In genomic region chr12:13150751-13151150, GRCm38 (mm10) we compare ENCODE assay signal across 15 mouse cellular contexts.
DNase-seq lines count a peak whose midpoint lies in the region; ATAC-seq and TF ChIP-seq lines count a peak whose summit lies in the region.
"Had no signal": no experiment of that assay in that cellular context is flagged by ENCODE, and none has a peak within 500 bp of the region (broad histone marks: within the 10 kb centered on the region; RNA-seq: fewer than 3 reads in every experiment).

No protein-coding gene starts in this region.

- TF ChIP-seq POLR2A in kidney, adult 2 months (IDR thresholded peaks at IDR 0.05; ENCODE audit: low read depth, low read length) = no peak

- 31% methylated on average over 4 of the region's 4 CpGs for WGBS in kidney, adult 2 months
- WGBS in kidney, embryonic 15.5 days = 45% methylated on average over 4 of the region's 4 CpGs
- 28% methylated on average over 4 of the region's 4 CpGs for WGBS in lung, postnatal 0 days
- 70% methylated on average over 4 of the region's 4 CpGs for WGBS in hindbrain, embryonic 11.5 days

- no peaks in the 10 kb centered on the region for H3K9me3 ChIP-seq in kidney, embryonic 15.5 days (replicated peaks)
- no peaks in the 10 kb centered on the region for H3K9me3 ChIP-seq in lung, postnatal 0 days (ENCODE audit: low read length)
- H3K9me3 ChIP-seq in hindbrain, embryonic 11.5 days (ENCODE audit: control insufficient read depth, low read length) = no peaks in the 10 kb centered on the region
- H3K9me3 ChIP-seq: hindbrain, embryonic 15.5 days; liver, embryonic 12.5 days; neural tube, embryonic 13.5 days had no signal

- H3K4me1 ChIP-seq in kidney, adult 2 months (ENCODE audit: control insufficient read depth, insufficient read depth, low read length) = no peaks in the 10 kb centered on the region
- H3K4me1 ChIP-seq in kidney, embryonic 15.5 days = peaks cover 15% of the 10 kb centered on the region; the same call in 1 of the 2 replicates
- no peaks in the 10 kb centered on the region for H3K4me1 ChIP-seq in lung, postnatal 0 days (ENCODE audit: insufficient read depth, low read depth, low read length)
- H3K4me1 ChIP-seq in hindbrain, embryonic 11.5 days (replicated peaks; ENCODE audit: control insufficient read depth, insufficient read depth, low read length) = no peaks in the 10 kb centered on the region
- H3K4me1 ChIP-seq: hindbrain, embryonic 15.5 days; liver, embryonic 12.5 days; megakaryocyte, embryonic 14.5 days; neural tube, embryonic 13.5 days had no signal

- no peak overlapping the region for H3K9ac ChIP-seq in kidney, embryonic 15.5 days
- H3K9ac ChIP-seq in lung, postnatal 0 days (replicated peaks; ENCODE audit: low read depth) = no peak overlapping the region
- H3K9ac ChIP-seq in hindbrain, embryonic 11.5 days (ENCODE audit: low read depth, low read length) = no peak overlapping the region
- H3K9ac ChIP-seq: hindbrain, embryonic 15.5 days; liver, embryonic 12.5 days; neural tube, embryonic 13.5 days had no signal

- no peak for ATAC-seq in kidney, embryonic 15.5 days (replicated peaks; ENCODE audit: low FRiP score)
- ATAC-seq in lung, postnatal 0 days = peak; percentile 68
- ATAC-seq in hindbrain, embryonic 11.5 days (ENCODE audit: low FRiP score) = no peak
- ATAC-seq: forebrain, embryonic 16.5 days; liver, embryonic 12.5 days had no signal

- no peak overlapping the region for H3K4me2 ChIP-seq in kidney, embryonic 15.5 days
- no peak overlapping the region for H3K4me2 ChIP-seq in lung, postnatal 0 days (replicated peaks; ENCODE audit: low read depth, low read length)
- no peak overlapping the region for H3K4me2 ChIP-seq in hindbrain, embryonic 11.5 days (replicated peaks; ENCODE audit: low read depth, low read length)
- H3K4me2 ChIP-seq: hindbrain, embryonic 15.5 days; liver, embryonic 12.5 days; neural tube, embryonic 13.5 days had no signal

- no peak for TF ChIP-seq CTCF in kidney, adult 2 months (conservative IDR thresholded peaks at IDR 0.05; ENCODE audit: insufficient read depth, insufficient read length, low read depth, low read length)
- no peak for TF ChIP-seq CTCF in lung, postnatal 0 days (IDR thresholded peaks at IDR 0.05)

- H3K27me3 ChIP-seq in kidney, adult 2 months (replicated peaks; ENCODE audit: control insufficient read depth, insufficient read depth, low read length) = no peaks in the 10 kb centered on the region
- H3K27me3 ChIP-seq in kidney, embryonic 15.5 days = no peaks in the 10 kb centered on the region
- H3K27me3 ChIP-seq in lung, postnatal 0 days (replicated peaks; ENCODE audit: insufficient read depth, low read length) = no peaks in the 10 kb centered on the region
- no peaks in the 10 kb centered on the region for H3K27me3 ChIP-seq in hindbrain, embryonic 11.5 days (ENCODE audit: control insufficient read depth, insufficient read depth, low read length)
- H3K27me3 ChIP-seq: hindbrain, embryonic 15.5 days; liver, embryonic 12.5 days; neural tube, embryonic 13.5 days had no signal

- peak; percentile 57 for DNase-seq in kidney, adult 2 months
- DNase-seq in adrenal gland, adult 8-10 months = peak; percentile 20
- DNase-seq in kidney, adult 9 months = peak; percentile 44
- DNase-seq in lung, postnatal 0 days (ENCODE audit: low spot score) = peak; percentile 56
- no peak for DNase-seq in ovary, adult 18-20 months (ENCODE audit: low spot score)
- DNase-seq in hindbrain, embryonic 11.5 days (ENCODE audit: low spot score) = no peak
- no peak for DNase-seq in layer of hippocampus, adult 18-20 months (ENCODE audit: low spot score in 2 of 2)
- DNase-seq: cerebellum, adult 11-12 months; layer of hippocampus, adult 9-11 months had no signal

- H3K4me3 ChIP-seq in kidney, adult 2 months (ENCODE audit: insufficient read depth, low read depth, low read length) = no peak overlapping the region
- no peak overlapping the region for H3K4me3 ChIP-seq in kidney, embryonic 15.5 days (replicated peaks)
- no peak overlapping the region for H3K4me3 ChIP-seq in lung, postnatal 0 days (ENCODE audit: low read depth, low read length)
- no peak overlapping the region for H3K4me3 ChIP-seq in hindbrain, embryonic 11.5 days (ENCODE audit: low read depth, low read length)
- H3K4me3 ChIP-seq: hindbrain, embryonic 15.5 days; liver, embryonic 12.5 days; megakaryocyte, embryonic 14.5 days; neural tube, embryonic 13.5 days had no signal

- H3K36me3 ChIP-seq in kidney, adult 2 months (ENCODE audit: control insufficient read depth, insufficient read depth, low read length) = no peaks in the 10 kb centered on the region
- no peaks in the 10 kb centered on the region for H3K36me3 ChIP-seq in kidney, embryonic 15.5 days
- no peaks in the 10 kb centered on the region for H3K36me3 ChIP-seq in lung, postnatal 0 days (ENCODE audit: insufficient read depth, low read length)
- H3K36me3 ChIP-seq in hindbrain, embryonic 11.5 days (ENCODE audit: control insufficient read depth, insufficient read depth, low read length) = no peaks in the 10 kb centered on the region
- H3K36me3 ChIP-seq: hindbrain, embryonic 15.5 days; liver, embryonic 12.5 days; neural tube, embryonic 13.5 days had no signal

- no peak overlapping the region for H3K27ac ChIP-seq in kidney, adult 2 months (ENCODE audit: insufficient read depth, low read depth, low read length)
- no peak overlapping the region for H3K27ac ChIP-seq in kidney, embryonic 15.5 days
- H3K27ac ChIP-seq in lung, postnatal 0 days (ENCODE audit: low read length) = no peak overlapping the region
- H3K27ac ChIP-seq in hindbrain, embryonic 11.5 days (ENCODE audit: low read depth, low read length) = no peak overlapping the region
- H3K27ac ChIP-seq: hindbrain, embryonic 15.5 days; liver, embryonic 12.5 days; neural tube, embryonic 13.5 days had no signal

- TF ChIP-seq EP300 in lung, postnatal 0 days (IDR thresholded peaks at IDR 0.05) = peak; percentile 22; the same call in 1 of the 2 replicates

Comparison
In these comparisons a context has a peak if more than half of its experiments do, and no peak if none do; other contexts are left out.
1. DNase-seq: peak in kidney, adult 2 months (single experiment), adrenal gland, adult 8-10 months (single experiment), kidney, adult 9 months (single experiment) and lung, postnatal 0 days (single experiment); none in ovary, adult 18-20 months (single experiment), hindbrain, embryonic 11.5 days (single experiment) and layer of hippocampus, adult 18-20 months (0 of 2).